Mouse (Mus musculus) cerebellum, postnatal 36 days (tissue): Measurements from ENCODE around the gene Pitpnb.

ENCODE experiments used
- DNase-seq, 2 experiments: peaks; one replicate each; pipeline ENCODE4 v3.0.0; 2021 to 2022; ENCODE audit warnings: mixed read lengths in 2 of 2

Gene Pitpnb

DNA sequence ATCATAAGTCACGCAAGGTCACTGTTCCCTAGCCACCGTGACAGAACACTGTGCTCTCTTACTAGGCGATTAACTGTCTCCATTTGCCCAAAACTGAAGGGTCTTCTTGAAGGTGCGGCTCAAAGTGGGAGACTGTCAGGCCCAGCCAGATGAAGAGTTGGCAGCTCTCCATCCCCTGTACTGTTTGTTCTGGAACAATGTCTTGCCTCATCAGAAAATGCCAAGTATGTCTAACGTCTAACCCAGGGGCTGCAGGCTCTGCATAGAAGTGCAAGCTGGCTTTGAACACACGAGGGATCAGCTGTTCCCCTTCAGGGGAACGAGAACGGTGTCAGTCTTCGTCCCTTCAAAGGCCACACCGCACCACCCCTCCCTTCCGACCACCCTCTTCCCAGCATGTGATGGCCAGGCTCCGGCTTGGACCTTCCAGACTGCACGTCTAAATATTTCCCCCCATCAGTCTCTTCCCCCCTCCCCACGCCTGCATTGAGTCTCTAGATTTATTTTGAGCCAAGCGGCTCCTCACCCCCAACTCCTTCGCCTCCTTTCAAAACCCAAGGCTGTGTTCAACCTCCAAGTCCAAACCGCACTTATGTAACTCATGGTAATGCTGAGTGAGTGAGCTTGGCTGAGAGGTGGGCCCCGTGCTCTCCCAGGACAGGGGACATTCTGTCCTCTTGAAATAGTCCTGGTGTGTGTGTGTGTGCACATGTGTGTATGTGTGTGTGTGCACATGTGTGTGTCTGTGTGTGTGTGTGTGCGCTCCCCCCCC, 71.5 kb downstream of the Pitpnb start:
- DNase-seq = no peak

DNA sequence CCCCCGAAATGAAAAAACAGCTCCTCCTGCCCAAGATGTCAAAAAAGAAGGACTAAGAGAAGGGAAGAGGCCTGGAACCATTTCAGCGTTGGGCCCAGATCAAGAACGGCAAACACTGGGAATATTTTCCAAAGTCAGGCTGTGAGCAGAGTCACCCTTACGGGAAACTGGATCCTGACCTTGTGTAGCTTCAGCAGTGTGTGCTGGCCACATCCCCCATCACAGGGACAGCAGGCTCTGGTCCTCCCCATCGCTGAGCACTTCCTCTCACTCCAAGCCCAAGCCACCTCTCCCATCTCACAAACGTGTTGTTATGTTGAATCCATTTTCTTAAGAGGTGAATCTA, 72.1 kb downstream of the Pitpnb start:
- DNase-seq = no peak

DNA sequence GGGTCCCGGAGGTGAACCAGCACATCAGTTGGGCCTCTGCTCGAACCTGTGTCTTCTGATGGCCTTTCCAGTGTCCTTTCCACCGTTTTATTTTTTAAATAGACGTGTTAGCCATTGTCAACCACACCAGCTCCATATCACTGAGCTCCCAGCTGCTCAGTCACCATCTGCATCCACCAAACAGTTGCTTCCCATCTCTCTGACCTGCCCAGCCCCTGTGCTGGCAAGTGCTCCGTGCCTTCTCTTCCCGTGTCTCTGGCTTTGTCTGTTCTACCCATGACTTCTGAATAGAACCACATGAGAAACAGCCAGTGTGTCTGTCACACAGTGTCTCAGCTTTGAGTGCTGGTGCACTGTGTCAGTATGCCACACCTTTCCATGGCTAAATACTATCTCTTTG, 74.2 kb downstream of the Pitpnb start:
- no peak for DNase-seq

DNA sequence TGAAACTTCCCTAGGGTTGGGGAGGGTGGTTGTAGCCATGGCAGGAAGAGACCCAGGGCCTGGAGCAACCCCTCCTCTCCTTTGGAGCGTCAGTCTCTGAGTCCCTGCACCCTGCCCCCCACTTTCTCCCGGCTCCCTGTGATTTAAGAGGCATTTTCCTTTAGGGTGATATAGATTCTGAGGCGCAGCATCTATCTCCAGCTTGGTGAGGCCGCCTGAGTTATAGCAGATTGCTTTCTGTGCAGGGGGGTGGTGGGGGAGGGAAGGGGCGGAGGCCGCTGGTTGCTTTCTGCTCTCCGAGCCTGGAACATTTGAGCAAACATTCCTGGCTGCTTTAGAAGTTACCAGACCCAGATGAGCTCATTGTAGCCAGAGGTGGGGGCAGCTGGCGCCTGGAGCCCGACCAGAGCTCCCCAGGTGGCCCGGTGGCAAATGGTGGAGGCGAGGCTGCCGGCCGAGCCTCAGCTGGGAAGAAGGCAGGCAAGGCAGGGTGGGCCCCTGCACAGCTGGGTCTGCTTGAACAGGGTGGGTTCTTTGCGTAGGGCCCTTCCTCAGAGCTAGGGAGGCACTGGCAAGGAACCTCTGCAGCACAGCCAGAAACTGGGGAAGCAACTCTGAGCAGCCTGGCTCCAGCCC, 78.0 kb downstream of the Pitpnb start:
- no peak for DNase-seq

DNA sequence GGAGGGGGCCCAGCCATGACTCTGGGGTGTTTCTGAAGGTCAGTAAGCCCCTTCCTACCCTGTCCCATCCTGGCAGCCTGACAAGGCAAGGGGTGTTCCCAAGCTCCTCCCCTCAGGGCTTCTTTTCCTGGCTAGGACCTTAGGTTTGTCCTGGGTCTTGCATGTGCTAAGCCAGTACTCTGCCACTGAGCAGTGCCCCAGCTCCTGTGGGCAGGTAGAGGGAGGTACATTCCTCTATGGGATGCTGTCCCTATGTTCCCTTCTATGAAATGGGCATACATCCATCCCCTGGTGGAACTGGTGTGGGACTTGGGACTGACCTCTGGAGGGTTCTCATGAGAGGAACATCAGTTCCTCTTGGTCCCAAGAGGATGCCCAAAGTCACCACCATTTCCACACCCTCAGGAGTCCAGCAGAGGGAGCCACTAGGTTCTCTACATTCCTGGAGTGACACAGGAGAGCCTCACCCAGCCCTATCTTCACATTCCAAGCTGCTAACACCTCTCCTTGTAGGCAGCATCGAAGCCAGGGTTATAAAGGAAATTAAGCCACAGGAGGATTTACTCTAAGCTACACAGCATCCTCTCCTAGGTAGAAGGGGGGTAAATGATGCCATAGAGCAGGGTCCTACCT, 79.0 kb downstream of the Pitpnb start:
- DNase-seq = no peak

DNA sequence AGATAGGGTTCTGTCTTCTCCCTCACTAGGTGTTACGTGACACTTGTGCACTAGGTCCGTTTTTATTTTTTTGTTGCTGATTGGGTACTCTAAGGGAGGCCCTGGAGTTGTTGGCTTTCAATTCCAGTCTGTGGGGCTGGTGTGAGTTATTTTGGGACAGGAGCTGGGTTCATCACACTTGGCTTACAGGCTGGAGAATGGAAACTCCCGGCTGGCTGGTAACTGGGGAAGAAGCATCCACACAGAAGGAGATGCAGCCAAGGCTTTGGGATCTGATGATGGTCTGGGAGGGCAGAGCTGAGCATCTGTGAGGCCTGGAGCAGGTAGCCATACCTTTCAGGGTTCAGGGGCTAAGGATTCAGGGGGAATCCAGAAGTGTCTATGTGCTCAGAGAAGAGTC, 80.1 kb downstream of the Pitpnb start:
- no peak for DNase-seq

DNA sequence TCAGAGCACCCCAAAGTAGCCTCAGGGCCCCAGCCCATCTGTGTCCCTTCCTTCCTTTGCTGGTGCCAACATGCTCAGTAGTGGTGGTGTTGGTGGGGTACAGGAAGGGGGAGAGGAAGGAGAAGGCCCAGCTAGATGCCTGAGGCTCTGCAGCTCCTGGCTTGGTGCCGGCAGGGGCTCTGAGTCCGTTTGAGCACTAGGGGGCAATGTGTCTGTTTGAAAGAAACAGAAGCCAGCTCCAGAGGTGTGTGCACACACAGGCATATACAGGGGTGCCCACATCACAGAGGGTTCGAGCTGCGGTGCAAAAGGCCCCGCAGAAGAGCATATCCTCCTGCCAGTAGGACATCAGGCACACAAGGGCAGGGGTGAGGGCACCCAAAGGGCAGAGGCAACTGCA, 83.6 kb downstream of the Pitpnb start:
- peak; percentile 24 to 39 for DNase-seq

DNA sequence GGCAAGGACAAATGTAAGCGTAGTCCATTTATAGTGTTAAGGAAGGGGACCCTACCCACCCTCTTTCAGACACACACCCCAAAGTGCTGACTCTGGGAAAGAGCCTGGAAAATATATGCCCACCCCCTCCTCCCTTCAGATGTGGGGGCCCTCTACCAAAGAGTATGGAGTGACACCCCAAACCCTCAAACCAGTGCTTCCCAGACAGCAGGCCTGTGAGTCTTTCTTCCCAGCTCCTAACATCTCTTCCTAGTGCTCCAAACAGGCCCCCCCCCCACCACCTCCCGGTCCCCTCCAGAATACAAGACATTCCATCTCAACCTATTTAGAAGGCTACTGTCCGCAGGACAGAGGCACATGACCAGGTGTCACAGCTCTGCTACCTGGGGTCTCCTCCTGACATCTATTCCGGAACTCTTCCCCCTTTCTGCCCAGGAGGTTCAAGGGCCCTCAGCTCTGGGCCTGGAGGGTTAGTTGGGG, 84.2 kb downstream of the Pitpnb start:
- DNase-seq = no peak

DNA sequence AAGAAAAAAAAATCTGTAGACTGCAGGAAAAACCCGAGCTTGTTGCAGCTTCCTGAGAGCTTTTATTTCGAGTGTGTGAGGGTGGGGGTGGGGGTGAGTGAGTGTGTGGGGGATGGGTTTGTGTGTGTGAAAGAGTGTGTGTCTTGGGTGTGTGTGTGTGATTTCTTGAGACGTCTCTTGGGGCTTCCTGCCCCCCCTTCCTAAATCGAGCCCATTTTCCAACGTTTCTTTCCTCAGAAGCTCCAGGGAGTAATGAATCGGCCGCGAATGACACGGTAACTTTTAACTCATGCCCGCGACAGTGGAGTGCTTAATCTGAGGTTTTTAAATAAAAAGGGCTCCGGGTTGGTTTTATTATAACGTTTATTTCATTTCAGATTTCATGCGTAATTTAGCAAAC, 85.0 kb downstream of the Pitpnb start:
- DNase-seq = no peak

DNA sequence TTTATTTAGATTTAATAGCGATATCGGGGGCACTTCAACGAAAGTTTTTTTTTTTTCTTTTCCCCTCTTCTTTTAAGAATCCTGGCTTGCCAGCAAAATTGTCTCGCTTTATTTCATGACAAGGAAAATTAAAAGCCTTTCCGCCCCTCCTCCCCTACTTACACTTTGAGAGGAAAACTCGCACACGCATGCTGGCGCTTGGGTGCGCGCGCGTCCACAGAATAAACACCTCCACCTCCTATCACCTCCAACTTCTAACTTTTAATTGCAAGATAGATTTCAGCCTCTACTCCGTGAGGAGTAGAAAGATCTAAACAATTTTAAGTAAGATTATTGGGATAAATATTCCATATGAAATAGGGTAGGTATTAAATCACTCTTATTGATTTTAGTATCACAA, 85.5 kb downstream of the Pitpnb start:
- DNase-seq = no peak

DNA sequence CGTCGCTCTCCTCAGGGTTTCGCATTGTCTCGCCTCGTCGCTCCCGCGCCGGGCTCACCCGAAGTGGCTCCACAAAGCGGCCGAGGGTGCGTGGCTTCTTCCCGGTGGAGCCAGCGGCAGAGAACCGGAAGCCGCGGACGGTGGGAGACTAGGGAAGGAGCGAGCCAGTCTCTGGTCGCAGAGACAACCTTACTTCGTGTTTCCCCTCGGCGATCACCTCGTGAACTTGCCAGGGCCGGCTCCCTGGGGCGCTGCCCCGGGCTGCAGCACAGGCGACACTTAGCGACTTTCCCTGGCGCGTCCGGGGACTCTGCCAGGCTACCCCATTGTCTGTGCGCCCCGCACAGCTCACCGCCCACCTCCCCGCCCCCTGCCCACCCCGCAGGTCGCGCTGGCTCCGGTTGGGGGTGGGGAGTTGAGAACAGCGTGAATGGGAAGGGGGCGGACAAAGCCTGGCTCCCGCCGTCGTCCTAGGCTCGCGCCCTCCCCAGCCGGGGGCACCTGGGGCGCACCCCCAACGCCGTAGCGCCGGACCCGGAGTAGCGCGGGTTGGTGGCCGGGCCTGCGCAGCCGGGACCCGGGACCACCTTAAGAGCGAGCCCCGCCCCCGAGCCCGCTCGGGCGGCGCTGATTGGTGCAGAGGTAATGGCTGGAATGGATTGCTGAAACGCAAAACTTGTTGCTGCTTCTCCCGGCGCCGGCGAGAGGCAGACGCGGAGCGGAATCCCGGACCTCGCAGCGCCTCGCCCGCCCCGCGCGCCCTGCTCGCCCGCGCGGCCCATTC, 86.2 kb downstream of the Pitpnb start, which contains the start of gene Mn1:
TSS of gene Mn1 (plus strand) at position 772 of the 784 bp plus-strand sequence.
- DNase-seq = peak; percentile 38 to 51

DNA sequence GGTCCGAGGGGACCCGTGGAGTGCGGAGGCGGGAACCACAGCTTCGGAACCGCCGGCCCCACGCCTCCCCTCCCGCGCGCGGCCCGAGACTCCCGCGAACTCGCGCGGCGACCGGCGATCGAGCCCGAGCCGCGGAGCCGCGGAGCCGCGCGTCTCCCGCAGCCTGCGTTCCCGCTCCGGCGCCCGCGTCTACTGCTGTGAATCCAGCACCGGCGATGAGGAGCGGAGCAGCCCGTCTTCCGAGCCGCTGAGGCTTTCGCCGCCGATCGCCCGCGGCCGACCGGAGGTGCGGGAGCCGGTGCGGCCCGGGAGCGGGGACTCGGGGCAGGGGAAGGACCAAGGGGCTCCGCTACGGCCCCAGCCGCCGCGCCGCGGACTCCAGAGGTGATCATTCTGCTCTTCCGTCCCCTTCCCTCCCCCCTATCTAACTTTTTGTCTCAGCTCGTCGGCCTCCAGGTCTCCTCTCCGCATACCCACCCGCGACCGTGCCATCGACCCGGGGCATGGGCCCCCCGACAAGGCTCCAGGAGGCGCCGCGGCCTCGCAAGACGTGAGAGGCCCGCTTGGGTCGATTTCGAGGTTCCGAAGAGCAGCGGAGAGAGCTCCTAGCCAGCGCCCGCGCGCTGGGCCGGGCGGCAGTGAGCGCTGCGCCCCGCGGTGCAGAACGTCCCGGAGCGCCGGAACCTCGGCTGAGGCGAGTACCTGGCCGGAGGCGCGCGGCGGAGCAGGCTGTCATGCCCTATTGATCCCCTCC, 87.0 kb downstream of the Pitpnb start:
- no peak for DNase-seq

DNA sequence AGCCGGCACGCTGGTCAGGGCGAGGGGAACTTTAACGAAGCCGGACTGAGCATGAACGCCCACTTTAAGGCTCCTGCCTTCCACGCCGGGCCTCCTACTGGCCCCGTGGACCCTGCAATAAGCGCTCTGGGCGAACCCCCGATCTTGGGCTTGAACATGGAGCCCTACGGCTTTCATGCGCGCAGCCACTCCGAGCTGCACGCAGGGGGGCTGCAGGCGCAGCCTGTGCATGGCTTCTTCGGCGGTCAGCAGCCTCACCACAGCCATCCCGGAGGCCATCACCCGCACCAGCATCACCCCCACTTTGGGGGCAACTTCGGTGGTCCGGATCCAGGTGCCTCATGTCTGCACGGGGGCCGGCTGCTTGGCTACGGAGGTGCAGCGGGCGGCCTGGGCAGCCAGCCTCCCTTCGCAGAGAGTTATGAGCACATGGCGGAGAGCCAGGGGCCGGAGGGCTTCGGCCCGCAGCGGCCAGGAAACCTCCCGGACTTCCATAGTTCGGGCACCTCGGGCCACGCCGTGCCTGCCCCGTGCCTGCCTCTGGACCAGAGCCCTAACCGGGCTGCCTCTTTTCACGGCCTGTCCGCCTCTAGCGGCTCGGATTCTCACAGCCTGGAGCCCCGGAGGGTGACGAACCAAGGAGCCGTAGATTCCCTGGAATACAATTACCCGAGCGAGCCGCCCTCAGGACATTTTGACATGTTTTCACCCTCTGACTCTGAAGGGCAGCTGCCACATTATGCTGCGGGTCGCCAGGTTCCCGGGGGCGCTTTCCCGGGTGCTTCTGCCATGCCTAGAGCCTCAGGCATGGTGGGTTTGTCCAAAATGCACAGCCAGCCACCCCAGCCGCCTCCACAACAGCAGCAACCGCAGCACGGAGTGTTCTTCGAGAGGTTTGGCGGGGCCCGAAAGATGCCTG, 87.9 kb downstream of the Pitpnb start:
- no peak for DNase-seq

DNA sequence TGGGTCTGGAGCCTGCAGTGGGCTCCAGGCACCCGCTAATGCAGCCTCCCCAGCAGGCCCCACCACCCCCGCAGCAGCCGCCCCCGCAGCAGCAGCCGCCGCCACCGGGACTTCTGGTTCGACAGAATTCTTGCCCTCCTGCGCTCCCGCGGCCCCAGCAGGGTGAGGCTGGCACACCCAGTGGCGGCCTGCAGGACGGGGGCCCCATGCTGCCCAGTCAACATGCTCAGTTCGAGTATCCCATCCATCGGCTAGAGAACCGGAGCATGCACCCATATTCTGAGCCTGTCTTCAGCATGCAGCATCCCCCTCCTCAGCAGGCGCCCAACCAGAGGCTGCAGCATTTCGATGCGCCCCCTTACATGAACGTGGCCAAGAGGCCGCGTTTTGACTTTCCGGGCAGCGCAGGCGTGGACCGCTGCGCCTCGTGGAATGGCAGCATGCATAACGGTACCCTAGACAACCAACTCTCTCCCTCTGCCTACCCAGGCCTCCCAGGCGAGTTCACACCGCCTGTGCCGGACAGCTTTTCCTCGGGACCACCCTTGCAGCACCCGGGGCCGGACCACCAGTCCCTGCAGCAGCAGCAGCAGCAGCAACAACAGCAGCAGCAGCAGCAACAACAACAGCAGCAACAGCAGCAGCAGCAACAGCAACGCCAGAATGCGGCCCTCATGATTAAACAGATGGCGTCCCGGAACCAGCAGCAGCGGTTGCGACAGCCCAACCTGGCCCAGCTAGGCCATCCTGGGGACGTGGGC, 88.7 kb downstream of the Pitpnb start:
- no peak for DNase-seq

DNA sequence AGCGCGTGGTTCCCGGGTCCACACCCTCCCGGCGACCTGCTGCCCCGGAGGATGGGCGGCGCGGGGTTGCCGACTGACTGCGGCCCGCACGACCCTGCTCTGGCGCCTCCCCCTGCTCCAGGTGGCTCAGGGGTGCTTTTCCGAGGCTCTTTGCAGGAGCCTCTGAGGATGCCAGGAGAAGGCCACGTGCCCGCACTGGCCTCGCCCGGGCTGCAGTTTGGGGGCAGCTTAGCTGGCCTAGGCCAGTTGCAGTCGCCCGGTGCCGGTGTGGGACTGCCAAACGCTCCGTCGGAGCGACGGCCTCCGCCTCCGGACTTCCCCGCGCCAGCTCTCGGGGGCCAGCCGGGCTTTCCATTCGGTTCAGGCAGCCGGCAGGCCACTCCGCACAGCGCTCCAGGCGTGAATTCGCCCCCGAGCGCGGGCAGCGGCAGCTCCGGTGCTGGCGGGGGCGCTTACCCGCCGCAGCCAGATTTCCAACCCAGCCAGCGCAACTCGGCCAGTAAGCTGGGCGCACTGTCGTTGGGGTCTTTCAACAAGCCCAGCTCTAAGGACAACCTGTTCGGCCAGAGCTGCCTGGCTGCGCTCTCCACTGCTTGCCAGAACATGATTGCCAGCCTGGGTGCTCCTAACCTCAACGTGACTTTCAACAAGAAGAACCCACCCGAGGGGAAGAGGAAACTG, 89.6 kb downstream of the Pitpnb start:
- no peak for DNase-seq

DNA sequence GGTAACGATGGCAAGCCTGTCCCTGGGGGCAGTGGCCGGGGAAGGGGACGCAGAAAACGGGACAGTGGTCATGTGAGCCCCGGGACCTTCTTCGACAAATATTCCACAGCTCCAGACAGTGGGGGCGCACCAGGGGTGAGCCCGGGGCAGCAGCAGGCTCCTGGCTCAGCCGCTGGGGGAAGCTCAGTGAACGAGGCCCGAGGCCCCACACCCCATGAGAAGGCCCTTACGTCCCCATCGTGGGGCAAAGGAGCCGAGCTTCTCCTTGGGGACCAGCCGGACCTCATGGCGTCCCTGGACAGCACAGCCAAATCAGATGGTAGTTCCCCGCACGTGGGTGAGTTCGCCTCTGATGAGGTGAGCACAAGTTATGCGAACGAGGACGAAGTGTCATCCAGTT, 90.3 kb downstream of the Pitpnb start:
- no peak for DNase-seq

DNA sequence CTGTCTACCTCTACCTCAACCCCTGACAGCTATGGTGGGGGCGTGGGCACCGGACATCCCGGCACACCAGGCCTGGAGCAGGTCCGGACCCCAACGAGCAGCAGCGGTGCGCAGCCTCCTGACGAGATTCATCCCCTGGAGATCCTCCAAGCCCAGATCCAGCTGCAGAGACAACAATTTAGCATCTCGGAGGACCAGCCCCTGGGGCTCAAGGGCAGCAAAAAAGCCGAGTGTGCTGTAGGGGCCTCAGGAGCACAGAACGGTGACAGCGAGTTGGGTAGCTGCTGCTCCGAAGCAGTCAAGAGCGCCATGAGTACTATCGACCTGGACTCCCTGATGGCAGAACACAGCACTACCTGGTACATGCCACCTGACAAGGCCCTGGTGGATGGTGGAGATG, 90.9 kb downstream of the Pitpnb start:
- DNase-seq = no peak

DNA sequence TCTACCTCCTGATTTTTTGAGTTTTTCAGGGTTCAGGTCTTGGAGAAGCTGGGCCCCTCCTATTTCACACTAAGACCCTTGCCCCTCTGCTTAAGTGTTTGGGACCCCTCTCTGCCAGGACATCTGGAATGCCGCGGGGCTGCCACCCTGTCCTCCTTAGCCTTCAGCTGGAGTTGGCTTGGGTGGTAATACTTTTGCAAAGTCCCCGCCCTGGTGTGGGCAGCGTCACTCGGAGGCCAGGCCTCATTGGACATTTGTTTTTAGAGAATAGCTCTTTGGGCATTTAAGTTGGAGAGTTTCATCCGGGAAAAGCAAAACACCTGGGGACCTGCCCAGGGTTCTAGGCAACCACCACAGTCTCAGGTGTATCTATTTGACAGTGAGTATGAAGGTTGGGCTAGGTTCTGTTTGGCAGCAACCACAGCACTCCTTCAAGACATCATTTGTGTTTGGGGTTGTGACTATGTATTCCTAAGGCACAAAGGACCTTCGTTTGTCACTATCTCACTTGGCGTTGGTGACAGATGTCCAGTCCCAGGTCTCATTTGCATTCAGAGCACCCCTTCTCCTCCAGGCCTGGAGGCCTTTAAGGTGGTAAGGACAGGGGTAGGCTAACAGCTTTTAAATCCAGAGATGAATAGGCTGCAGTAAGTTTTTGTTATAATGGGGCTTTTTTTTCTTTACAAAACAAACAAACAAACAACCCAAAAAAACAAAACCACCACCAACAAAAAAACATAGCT, 91.7 kb downstream of the Pitpnb start:
- no peak for DNase-seq

DNA sequence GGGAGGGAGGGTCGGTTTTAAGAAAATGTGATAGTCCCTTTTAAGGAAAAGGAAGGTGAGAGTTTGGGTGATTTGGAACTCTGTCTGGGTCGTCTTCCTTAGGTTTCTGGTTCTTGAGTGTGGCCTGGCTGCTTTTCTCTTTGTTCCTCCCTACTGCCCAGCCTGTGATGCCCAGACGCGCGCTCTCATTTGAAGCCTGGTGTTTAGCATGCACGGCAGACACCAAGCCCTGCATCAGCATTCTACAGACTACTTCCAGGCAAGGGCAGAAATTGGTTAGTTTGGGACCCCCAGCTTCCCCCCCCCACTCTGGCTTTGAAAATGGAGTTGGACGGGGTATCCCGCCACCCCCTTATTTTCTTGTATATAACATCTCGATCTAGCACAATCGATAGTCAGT, 92.4 kb downstream of the Pitpnb start:
- no peak for DNase-seq
